Mouse (Mus musculus) E14TG2a.4 (cell line): ENCODE data around the gene Osbpl8.
A peak's percentile ranks its signal among the peaks of the same experiment; 100 is the strongest.

Experiments used
- H3K27me3 ChIP-seq: 2 replicates; pipeline ENCODE4 v1.6.1; 2014; ENCODE audit warnings: low read length, control low read depth; ENCODE audit not compliant: insufficient read depth
- H3K36me3 ChIP-seq: 2 replicates; pipeline ENCODE4 v1.6.1; 2014; ENCODE audit warnings: low read length, control low read depth; ENCODE audit not compliant: insufficient read depth
- H3K4me1 ChIP-seq: replicated peaks from 2 replicates; pipeline ENCODE4 v1.6.1; 2014; ENCODE audit warnings: low read depth, low read length, control low read depth
- H3K4me3 ChIP-seq: replicated peaks from 2 replicates; pipeline ENCODE4 v1.5.1; 2014; ENCODE audit warnings: mild to moderate bottlenecking, low read length
- H3K9me3 ChIP-seq: 2 replicates; pipeline ENCODE4 v1.6.1; 2014; ENCODE audit warnings: low read length, control low read depth
- CTCF ChIP-seq: conservative IDR thresholded peaks from 2 replicates; pipeline ENCODE4 v1.5.1; 2014; ENCODE audit warnings: low read length
- NANOG ChIP-seq: IDR thresholded peaks from 2 replicates; pipeline ENCODE4 v1.6.1; 2014; ENCODE audit warnings: borderline replicate concordance, low read length, mixed read lengths
- POU5F1 ChIP-seq: IDR thresholded peaks from 2 replicates; pipeline ENCODE4 v1.6.1; 2014; ENCODE audit warnings: low read length, borderline replicate concordance

Gene Osbpl8

GRCm38 (mm10) chr10:111334902-111335301, 170.3 kb downstream of the Osbpl8 start:
- H3K9me3 ChIP-seq: 0 out of 2 replicates have a peak, but pooled peaks cover 2% of the 10 kb centered on the region
- TF ChIP-seq POU5F1 (no peak), CTCF (no peak), NANOG (no peak)
- H3K4me3 ChIP-seq: no peak overlapping the region
- H3K4me1 ChIP-seq: peaks cover 21% of the 10 kb centered on the region
- no peaks in the 10 kb centered on the region for H3K36me3 ChIP-seq
- peaks cover 9% of the 10 kb centered on the region; the same call in 1 of the 2 replicates for H3K27me3 ChIP-seq

- Histone ChIP-seq H3K4me1 (peaks cover 21% of the 10 kb centered on the region), H3K4me3 (peak overlapping the region; percentile 52), H3K36me3 (no peaks in the 10 kb centered on the region), H3K27me3 (peaks cover 7% of the 10 kb centered on the region; the same call in 1 of the 2 replicates), H3K9me3 (0 out of 2 replicates have a peak, but pooled peaks cover 2% of the 10 kb centered on the region)
- TF ChIP-seq NANOG (no peak), CTCF (no peak)
Observed at GRCm38 (mm10) chr10:111335517-111336352, 171.2 kb downstream of the Osbpl8 start.

GRCm38 (mm10) chr10:111336353-111336713, 171.8 kb downstream of the Osbpl8 start:
- Histone ChIP-seq H3K4me3 (peak overlapping the region; percentile 52), H3K9me3 (0 out of 2 replicates have a peak, but pooled peaks cover 2% of the 10 kb centered on the region), H3K27me3 (peaks cover 7% of the 10 kb centered on the region; the same call in 1 of the 2 replicates), H3K4me1 (peaks cover 21% of the 10 kb centered on the region), H3K36me3 (no peaks in the 10 kb centered on the region)
- TF ChIP-seq CTCF (no peak), POU5F1 (no peak), NANOG (no peak)

GRCm38 (mm10) chr10:111339296-111339695, 174.7 kb downstream of the Osbpl8 start:
- H3K9me3 ChIP-seq: 0 out of 2 replicates have a peak, but pooled peaks cover 1% of the 10 kb centered on the region
- TF ChIP-seq CTCF: no peak
- TF ChIP-seq NANOG: no peak
- no peak for TF ChIP-seq POU5F1
- H3K4me1 ChIP-seq: peaks cover 13% of the 10 kb centered on the region

GRCm38 (mm10) chr10:111341761-111342160, 177.2 kb downstream of the Osbpl8 start:
- Histone ChIP-seq H3K4me1 (peaks cover under 1% of the 10 kb centered on the region; the same call in 1 of the 2 replicates), H3K4me3 (no peak overlapping the region), H3K9me3 (no peaks in the 10 kb centered on the region), H3K27me3 (peaks cover 9% of the 10 kb centered on the region; the same call in 1 of the 2 replicates), H3K36me3 (no peaks in the 10 kb centered on the region)
- no peak for TF ChIP-seq CTCF
- no peak for TF ChIP-seq POU5F1

More at GRCm38 (mm10) chr10:111339296-111339695, 174.7 kb downstream of the Osbpl8 start:
- peaks cover 15% of the 10 kb centered on the region; the same call in 1 of the 2 replicates for H3K27me3 ChIP-seq
- no peak overlapping the region for H3K4me3 ChIP-seq
- no peaks in the 10 kb centered on the region for H3K36me3 ChIP-seq

GRCm38 (mm10) chr10:111343555-111343954, 179.0 kb downstream of the Osbpl8 start:
- Histone ChIP-seq H3K4me1 (no peaks in the 10 kb centered on the region), H3K27me3 (peaks cover 9% of the 10 kb centered on the region; the same call in 1 of the 2 replicates), H3K9me3 (no peaks in the 10 kb centered on the region), H3K36me3 (no peaks in the 10 kb centered on the region), H3K4me3 (no peak overlapping the region)
- TF ChIP-seq CTCF: no peak
- TF ChIP-seq POU5F1: no peak
- TF ChIP-seq NANOG: no peak
